Mouse (Mus musculus): ENCODE measurements around the gene Uqcrq. TPM values are rescaled to one million over a fixed set of nuclear protein-coding genes. Genes with fewer than 3 reads are reported as not detected.
A peak's percentile ranks its signal among the peaks of the same experiment; 100 is the strongest.
"Not testable (repeated sequence)": the region's sequence is repeated elsewhere in the genome, so short reads cannot be mapped to it uniquely, and the experiment has no call there.

The Uqcrq gene
- total RNA-seq, 2 experiments from 2014 or later = 91.9 to 221 TPM

DNA sequence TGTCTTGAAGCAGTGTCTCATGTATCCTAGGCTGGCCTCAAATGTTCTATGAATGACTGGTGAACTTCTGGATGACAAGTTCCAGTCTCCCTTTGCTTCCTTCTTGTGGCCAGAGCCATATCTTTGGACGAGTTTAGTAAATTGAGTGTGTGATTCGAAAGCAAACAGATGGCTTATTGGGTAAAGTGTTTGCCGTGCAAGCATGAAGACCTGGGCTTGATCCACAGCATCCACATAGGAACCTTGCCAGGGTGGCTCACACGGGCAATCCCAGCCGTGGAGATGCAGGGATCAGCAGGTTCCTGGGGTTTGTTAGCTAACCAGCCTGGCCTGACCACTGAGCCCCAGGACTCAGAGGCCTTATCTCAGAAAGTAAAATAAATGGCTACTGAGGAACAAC, 22.4 kb upstream of the Uqcrq start:
- ATAC-seq (replicated peaks; ENCODE audit: poor library complexity, severe bottlenecking) = no peak

DNA sequence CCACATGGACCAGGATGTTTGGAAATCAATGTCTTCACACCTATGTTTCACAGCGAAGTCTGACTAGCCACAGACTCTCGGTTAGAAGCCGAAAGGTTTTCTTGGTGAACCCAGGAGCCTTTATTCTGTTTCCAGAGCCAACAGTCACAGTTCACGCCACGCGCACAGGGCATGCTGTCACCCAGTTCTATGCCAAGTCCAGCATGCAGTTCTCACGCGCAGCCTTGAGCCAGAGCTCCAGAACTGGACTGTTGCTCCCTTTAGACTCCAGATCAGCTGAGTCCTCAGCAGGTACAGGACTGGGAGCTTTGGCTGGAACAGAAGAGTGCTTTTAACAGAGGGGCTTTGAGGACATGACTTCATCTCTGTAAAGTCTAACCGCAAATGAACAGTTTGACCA, 21.8 kb upstream of the Uqcrq start:
- no peak for ATAC-seq (replicated peaks; ENCODE audit: poor library complexity, severe bottlenecking)

- ATAC-seq (replicated peaks; ENCODE audit: poor library complexity, severe bottlenecking) = no peak
Observed at GRCm38 (mm10) chr11:53451361-53451760, 20.7 kb upstream of the Uqcrq start.

- peak; percentile 67 for ATAC-seq (replicated peaks; ENCODE audit: poor library complexity, severe bottlenecking)
Observed at GRCm38 (mm10) chr11:53450070-53450705, 19.6 kb upstream of the Uqcrq start.

DNA sequence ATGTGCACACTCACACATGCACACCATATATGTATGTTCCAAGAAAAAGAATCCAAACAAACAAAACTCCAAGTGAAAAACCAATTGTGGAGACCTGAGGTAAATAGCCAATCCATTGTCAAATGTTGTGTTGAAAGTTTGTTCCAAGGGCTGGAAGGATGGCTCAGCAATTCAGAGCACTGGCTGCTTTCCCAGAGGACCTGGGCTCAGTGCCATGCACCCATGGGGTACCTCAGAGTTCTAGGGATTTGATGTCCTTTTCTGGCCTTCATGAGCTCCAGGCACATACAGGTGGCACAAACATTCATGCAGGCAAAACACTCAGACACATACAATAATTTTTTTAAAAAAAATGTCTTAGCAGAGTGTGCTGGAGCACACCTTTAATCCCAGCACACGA, 17.9 kb upstream of the Uqcrq start:
- no peak for ATAC-seq (replicated peaks; ENCODE audit: poor library complexity, severe bottlenecking)

DNA sequence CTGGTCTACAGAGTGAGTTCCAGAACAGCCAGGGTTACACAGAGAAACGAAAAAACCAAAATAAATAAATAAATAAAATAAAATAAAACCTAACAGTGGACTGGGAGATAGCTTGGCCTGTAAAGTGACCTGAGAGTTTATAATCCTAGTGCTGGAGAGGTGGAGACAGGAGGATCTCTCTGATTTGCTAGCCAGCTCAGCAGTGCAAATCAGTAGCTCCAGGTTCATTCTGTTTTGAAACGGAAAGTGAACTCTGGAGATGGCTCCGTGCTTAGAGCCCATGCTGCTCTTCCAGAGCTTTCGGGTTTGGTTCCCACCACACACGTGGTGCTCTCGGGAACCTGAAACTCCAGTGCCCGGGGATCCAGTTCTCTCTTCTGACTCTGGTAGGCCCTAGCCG, 17.4 kb upstream of the Uqcrq start:
- ATAC-seq (replicated peaks; ENCODE audit: poor library complexity, severe bottlenecking) = no peak

DNA sequence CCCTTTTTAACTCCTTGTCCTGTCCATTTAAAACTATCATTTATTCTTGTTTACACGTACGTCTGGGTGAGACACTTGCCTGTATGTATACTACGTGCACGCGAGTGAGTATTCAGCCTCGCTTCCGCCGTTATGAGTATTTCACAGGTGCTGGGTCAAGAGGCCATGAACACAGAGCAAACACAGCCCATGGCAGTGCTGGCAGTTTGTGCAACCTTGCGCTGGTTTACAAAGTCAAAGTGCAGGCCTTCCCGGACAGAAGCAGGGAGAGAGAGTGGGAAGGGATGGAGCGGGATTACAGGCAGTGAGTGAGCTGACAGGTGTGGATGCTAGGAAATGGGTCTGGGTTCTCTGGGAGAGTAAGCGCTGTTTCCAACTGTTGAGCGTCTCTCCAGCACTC, 15.6 kb upstream of the Uqcrq start:
- no peak for ATAC-seq (replicated peaks; ENCODE audit: poor library complexity, severe bottlenecking)

DNA sequence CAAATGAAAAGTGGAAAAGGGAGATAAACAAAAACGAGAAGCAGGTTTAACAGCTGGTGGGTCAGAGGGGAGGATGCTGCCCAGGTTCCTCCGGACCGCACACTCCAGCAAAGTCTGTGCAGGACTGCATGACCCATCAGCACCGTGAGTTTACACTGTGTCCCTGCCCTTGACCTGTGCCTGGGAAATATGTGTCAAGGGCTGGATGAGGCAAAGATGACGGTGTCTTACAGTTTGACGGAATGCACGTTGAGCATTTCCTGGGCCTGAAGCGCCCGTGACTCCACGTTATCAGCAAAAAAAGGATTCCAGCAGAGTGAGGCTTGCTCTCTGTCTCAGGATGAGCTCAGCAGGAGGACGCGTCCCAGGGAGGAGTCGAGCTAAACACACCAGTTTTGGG, 14.9 kb upstream of the Uqcrq start:
- ATAC-seq (replicated peaks; ENCODE audit: poor library complexity, severe bottlenecking) = no peak

DNA sequence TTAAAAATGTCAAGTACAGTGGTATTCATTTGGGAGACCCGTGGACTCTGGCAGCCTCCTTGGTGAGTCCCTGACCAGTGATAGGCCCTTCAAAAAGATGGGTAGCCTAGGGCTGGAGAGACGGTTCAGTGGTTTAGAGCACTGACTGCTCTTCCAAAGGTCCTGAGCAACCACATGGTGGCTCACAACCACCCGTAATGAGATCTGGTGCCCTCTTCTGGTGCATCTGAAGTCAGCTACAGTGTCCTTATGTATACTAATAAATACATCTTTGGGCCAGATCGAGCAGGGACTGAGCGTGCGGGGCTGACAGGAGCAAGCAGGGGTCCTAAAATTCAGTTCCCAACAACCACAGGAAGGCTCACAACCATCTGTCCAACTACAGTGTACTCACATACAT, 13.2 kb upstream of the Uqcrq start:
- ATAC-seq (replicated peaks; ENCODE audit: poor library complexity, severe bottlenecking) = peak; percentile 30; the same call in 1 of the 2 replicates

DNA sequence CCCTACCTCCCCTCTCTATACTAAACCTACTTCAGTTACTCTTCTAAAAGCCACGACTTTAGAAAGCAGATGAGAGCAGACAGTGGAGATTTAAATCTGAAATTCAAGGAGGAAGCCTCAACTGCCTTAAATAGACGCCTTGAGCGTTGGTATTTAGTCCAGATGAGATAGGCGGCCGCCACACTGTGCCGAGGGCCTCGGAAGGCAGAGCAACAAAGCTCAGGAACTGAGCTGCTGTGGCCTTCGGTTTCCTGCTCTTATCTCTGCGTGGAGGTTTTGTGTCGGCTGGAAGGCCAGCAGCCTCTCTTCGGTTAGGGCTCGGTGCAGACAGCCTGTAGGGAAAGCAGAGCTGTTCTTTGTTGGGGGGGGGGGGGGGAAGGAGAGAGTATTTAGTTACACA, 11.3 kb upstream of the Uqcrq start:
- ATAC-seq (replicated peaks; ENCODE audit: poor library complexity, severe bottlenecking) = peak; percentile 22; the same call in 1 of the 2 replicates

DNA sequence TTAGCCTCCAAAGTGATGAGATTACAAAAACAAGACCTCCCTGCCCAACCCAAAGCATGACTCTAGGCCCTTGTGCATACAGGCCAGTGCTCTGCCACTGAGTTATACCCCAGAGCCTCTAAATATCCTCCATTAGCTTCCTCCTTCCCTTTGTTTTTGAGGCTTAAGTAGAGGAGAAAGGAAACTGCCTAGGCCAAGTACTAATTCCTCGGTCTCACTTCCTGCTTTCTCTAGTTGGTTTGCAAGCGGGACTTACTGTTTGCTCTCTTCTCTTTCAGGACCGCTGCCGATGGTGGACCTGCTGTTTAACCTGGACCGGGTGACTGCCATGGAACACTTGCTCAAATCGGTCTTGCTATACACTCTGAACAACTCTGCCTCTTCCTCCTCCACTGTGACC, 5.7 kb upstream of the Uqcrq start:
- ATAC-seq (replicated peaks; ENCODE audit: poor library complexity, severe bottlenecking) = peak; percentile 59

DNA sequence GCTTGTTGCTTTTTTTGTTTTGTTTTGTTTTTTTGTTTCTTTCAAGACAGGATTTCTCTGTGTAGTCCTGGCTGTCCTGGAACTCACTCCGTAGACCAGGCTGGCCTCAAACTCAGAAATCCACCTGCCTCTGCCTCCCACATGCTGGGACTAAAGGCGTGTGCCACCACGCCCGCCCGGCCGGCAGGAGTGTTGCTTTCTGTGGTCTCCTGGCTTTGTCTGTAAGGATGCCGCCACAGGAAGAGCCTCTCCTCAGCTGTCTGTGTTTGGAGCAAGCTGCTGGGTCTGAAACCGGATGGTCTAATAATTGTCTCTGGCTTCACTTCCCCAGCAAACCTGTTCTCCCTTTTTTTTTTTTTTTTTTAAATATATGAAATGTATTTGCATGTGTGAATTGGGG, 4.9 kb upstream of the Uqcrq start:
- no peak for ATAC-seq (replicated peaks; ENCODE audit: poor library complexity, severe bottlenecking)

- ATAC-seq (replicated peaks; ENCODE audit: poor library complexity, severe bottlenecking) = no peak
Observed at GRCm38 (mm10) chr11:53433057-53433456, 2.4 kb upstream of the Uqcrq start.

DNA sequence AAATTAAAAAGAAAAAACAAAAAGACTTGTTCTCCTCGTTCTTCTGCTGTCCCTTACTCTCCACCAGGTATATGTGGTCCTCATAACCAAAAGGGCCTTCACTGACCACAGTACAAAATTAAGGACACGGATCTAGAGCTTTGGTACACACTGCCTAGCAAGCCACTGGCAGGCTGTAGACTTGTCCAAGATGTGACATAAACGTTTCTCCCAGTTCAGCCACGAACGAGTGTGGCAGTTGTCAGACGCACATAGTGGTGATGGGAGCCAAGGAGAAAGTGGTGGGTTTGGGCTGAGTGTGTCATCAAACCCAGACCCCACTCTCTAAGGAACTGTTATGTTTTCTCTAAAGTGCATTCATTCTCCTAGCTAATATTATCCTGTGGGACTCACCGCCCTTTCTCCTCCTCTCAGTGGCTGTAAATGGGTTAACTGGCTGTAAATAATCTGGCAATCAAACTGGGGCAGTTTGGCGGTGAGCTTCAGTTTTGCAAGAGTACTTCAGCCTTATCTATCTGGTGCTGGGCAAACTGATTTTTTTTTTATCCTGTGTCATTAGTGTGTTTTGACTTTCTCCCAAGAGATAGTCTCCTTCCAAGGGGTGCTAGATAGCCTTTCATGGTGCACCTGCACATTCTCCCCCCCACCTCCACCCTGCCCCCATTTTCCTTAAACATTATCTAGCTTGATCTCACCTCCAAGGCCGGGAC, 871 bp upstream of the Uqcrq start:
- ATAC-seq (replicated peaks; ENCODE audit: poor library complexity, severe bottlenecking) = no peak

DNA sequence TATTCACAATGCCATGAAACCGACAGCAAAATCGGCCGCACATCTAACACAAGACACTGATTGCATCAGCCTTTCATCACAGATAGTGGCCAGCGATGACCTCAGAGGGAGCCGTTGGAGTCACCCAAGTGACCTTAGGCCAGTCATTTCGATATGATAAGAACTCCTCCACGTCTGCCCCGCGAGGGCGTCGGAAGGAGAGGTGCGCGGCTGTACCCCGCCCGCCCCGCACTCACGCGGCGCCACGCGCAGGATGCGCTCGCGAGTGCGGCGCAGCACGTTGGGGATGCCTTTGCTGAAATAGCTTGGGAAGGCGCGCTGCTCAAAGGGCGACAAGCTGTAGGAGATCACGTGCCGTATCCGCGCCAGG, 346 bp downstream of the Uqcrq start:
- ATAC-seq (replicated peaks; ENCODE audit: poor library complexity, severe bottlenecking) = peak; percentile 52

DNA sequence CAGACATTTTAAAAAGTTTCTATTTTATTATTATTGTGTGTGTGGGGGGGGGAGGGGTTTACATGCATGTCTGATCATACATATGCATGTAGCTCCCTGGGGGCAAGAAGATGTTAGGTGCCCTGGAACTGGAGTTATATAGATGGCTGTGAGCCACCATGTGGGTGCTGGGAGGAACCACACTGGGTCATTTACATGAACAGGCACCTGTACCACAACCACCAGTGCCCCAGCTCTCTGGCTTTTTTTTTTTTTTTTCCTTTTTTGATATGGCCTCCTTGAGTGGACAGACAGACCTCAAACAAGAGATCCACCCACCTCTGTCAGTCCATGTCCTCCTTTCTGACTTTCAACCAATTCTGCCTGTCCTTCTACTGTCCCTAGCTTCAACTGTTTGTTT, 1.4 kb downstream of the Uqcrq start:
- ATAC-seq (replicated peaks; ENCODE audit: poor library complexity, severe bottlenecking) = no peak

DNA sequence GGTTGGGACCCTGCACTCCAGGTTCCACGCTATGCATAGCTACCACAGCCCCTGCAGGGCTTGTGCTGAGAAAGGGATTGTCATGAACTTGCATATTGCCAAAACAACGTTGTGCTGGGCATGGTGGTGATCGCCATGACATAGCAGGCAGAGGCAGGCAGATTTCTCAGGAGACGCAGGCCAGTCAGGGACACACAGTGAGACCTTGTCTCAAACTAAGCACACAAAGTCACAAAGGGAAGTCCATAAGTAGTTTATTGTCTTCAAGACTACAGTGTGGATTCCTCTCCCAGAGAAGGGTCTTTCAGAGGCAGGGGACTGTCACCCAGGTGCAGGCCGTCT, 1.9 kb downstream of the Uqcrq start:
- no peak for ATAC-seq (replicated peaks; ENCODE audit: poor library complexity, severe bottlenecking)

GRCm38 (mm10) chr11:53427993-53428715, 2.5 kb downstream of the Uqcrq start:
- no peak for ATAC-seq (replicated peaks; ENCODE audit: poor library complexity, severe bottlenecking)

DNA sequence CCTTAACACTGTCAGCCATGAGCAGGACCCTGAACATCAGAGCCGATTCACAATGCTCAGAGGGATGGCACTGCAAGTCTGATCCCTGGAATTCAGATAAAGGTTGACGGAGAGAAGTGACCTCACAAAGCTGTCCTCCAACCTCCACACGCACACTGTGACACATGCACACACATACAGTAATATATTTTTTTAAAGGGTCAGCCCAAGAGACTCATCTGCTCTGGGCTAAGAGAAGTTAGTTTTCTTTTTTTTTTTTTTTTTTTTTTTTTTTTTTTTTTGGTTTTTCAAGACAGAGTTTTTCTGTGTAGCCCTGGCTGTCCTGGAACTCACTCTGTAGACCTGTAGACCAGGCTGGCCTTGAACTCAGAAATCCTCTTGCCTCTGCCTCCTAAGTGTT, 3.7 kb downstream of the Uqcrq start:
- ATAC-seq (replicated peaks; ENCODE audit: poor library complexity, severe bottlenecking) = not testable (repeated sequence)

- ATAC-seq (replicated peaks; ENCODE audit: poor library complexity, severe bottlenecking) = no peak
Observed at GRCm38 (mm10) chr11:53425711-53426255, 4.8 kb downstream of the Uqcrq start.

GRCm38 (mm10) chr11:53425251-53425650, 5.4 kb downstream of the Uqcrq start:
- no peak for ATAC-seq (replicated peaks; ENCODE audit: poor library complexity, severe bottlenecking)
